Mouse (Mus musculus) kidney, adult 11 months (tissue): ENCODE measurements at regions not wholly inside any gene's neighbourhood (a gene's known extent, or its start where the extent isn't known, plus 50 kb on each side); places are given as distances from the start of the nearest gene placed in this dataset.
"Not testable (repeated sequence)": the region's sequence is repeated elsewhere in the genome, so short reads cannot be mapped to it uniquely, and the experiment has no call there.

Source experiments
- DNase-seq: peaks from one replicate; pipeline ENCODE4 v3.0.0; 2022

- DNase-seq: peak; percentile 34
These were observed 200.4 kb downstream of the Fam43a start for GRCm38 (mm10) chr16:30799699-30800483.

- no peak for DNase-seq
These were observed 204.5 kb downstream of the Fam43a start for GRCm38 (mm10) chr16:30804018-30804417.

- not testable (repeated sequence) for DNase-seq
These were observed 206.7 kb downstream of the Fam43a start for GRCm38 (mm10) chr16:30806206-30806605.

- DNase-seq: no peak
These were observed 219.1 kb downstream of the Fam43a start for GRCm38 (mm10) chr16:30818541-30819120.

- DNase-seq: no peak
These were observed 219.8 kb downstream of the Fam43a start for GRCm38 (mm10) chr16:30819342-30819741.

GRCm38 (mm10) chr16:30820234-30820633 lies 220.7 kb downstream of the Fam43a start:
- no peak for DNase-seq

- DNase-seq: no peak
These were observed 221.2 kb downstream of the Fam43a start for GRCm38 (mm10) chr16:30820761-30821160.

- DNase-seq: peak; percentile 82
These were observed 221.8 kb downstream of the Fam43a start for GRCm38 (mm10) chr16:30821191-30821910.

- peak; percentile 54 for DNase-seq
These were observed 222.5 kb downstream of the Fam43a start for GRCm38 (mm10) chr16:30821911-30822578.

- DNase-seq: no peak
These were observed 226.6 kb downstream of the Fam43a start for GRCm38 (mm10) chr16:30826128-30826527.

GRCm38 (mm10) chr16:30827901-30828608 lies 228.5 kb downstream of the Fam43a start:
- DNase-seq: peak; percentile 37

GRCm38 (mm10) chr16:30834561-30834960 lies 235.0 kb downstream of the Fam43a start:
- DNase-seq: no peak

GRCm38 (mm10) chr16:30835678-30836077 lies 236.2 kb downstream of the Fam43a start:
- no peak for DNase-seq

GRCm38 (mm10) chr16:30842831-30843230 lies 238.4 kb downstream of the Xxylt1 start:
- DNase-seq: no peak

GRCm38 (mm10) chr16:30852595-30852994 lies 228.6 kb downstream of the Xxylt1 start:
- DNase-seq: no peak

- no peak for DNase-seq
These were observed 226.5 kb downstream of the Xxylt1 start for GRCm38 (mm10) chr16:30854716-30855115.

GRCm38 (mm10) chr16:30857656-30858055 lies 223.6 kb downstream of the Xxylt1 start:
- DNase-seq: no peak

GRCm38 (mm10) chr16:30869136-30869909 lies 211.9 kb downstream of the Xxylt1 start:
- no peak for DNase-seq

GRCm38 (mm10) chr16:30870110-30870509 lies 211.1 kb downstream of the Xxylt1 start:
- peak; percentile 63 for DNase-seq

- DNase-seq: no peak
These were observed 210.6 kb downstream of the Xxylt1 start for GRCm38 (mm10) chr16:30870676-30871075.

- DNase-seq: no peak
These were observed 209.1 kb downstream of the Xxylt1 start for GRCm38 (mm10) chr16:30872147-30872546.
